Mouse (Mus musculus) kidney, adult 2 months (tissue): ENCODE measurements around the gene Oaz3. TPM values are rescaled to one million over a fixed set of nuclear protein-coding genes. Genes with fewer than 3 reads are reported as not detected.

ENCODE experiments used
- DNase-seq: peaks from one replicate; pipeline ENCODE4 v3.0.0; 2021
- H3K27ac ChIP-seq: fragments of 200-500 bp; 2 replicates; pipeline ENCODE4 v1.5.1; 2012; ENCODE audit warnings: low read depth, low read length, control low read depth, inconsistent platforms; ENCODE audit not compliant: insufficient read depth
- H3K27me3 ChIP-seq: fragments of 200-500 bp; replicated peaks from 2 replicates; pipeline ENCODE4 v1.6.1; 2012; ENCODE audit warnings: mild to moderate bottlenecking, moderate library complexity, low read length, inconsistent platforms; ENCODE audit not compliant: control insufficient read depth, insufficient read depth
- H3K36me3 ChIP-seq: fragments of 200-500 bp; 2 replicates; pipeline ENCODE4 v1.6.1; 2012; ENCODE audit warnings: mild to moderate bottlenecking, moderate library complexity, low read length, inconsistent platforms; ENCODE audit not compliant: control insufficient read depth, insufficient read depth
- H3K4me1 ChIP-seq: fragments of 200-500 bp; 2 replicates; pipeline ENCODE4 v1.6.1; 2011; ENCODE audit warnings: low read length; ENCODE audit not compliant: control insufficient read depth, insufficient read depth
- H3K4me3 ChIP-seq: fragments of 200-500 bp; 2 replicates; pipeline ENCODE4 v1.5.1; 2011; ENCODE audit warnings: mild to moderate bottlenecking, low read depth, low read length, control low read depth; ENCODE audit not compliant: insufficient read depth
- CTCF ChIP-seq: fragments of 200-500 bp; conservative IDR thresholded peaks from 2 replicates; pipeline ENCODE4 v1.5.1; 2011; ENCODE audit warnings: low read depth, mild to moderate bottlenecking, control low read depth, low read length, moderate library complexity, mixed read lengths; ENCODE audit not compliant: insufficient read depth, insufficient read length
- POLR2A ChIP-seq: fragments of 200-500 bp; IDR thresholded peaks from one replicate; pipeline ENCODE4 v1.6.1; 2011; ENCODE audit warnings: low read depth, low read length, control low read depth
- WGBS: fragments of 180-500 bp; shearing (Covaris S2); methylation state at CpG from one replicate; pipeline ENCODE4 v1.1.7; 2018; 5-methylcytosine and 5-hydroxymethylcytosine counted together
- polyA plus RNA-seq: library from polyadenylated mRNA; depleted of rRNA; stranded (reverse); fragments of >200 nt; gene quantifications from 2 replicates; pipeline ENCODE4 v1.2.3, GENCODE M21; 2012

Oaz3 gene
- polyA plus RNA-seq, 1 experiment: 0.25 TPM

GRCm38 (mm10) chr3:94396851-94397250 is 46.9 kb downstream of the Oaz3 start:
- TF ChIP-seq POLR2A: no peak
- TF ChIP-seq CTCF: no peak

DNA sequence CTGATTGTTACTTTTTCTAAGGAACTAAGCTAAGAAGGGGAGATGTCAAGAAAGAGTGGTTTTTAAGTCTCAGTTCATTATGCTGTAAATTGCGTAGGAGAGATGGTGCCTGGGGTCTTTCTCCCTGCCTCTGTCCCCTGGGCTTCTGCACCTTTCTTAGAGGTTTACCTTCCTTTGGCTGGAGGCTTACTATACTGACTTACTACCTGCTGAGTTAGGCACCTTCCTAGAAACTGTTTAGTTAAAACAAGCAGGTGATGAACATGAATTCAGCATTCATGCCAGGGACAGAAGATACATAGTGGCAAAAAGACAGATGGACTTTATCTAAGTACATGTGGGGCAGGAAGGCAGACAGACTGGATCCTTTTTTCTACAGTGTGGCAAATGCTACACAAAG is 47.4 kb downstream of the Oaz3 start:
- Histone ChIP-seq H3K4me1 (no peaks in the 10 kb centered on the region; the same call in 1 of the 2 replicates), H3K4me3 (no peak overlapping the region), H3K27ac (no peak overlapping the region), H3K27me3 (no peaks in the 10 kb centered on the region), H3K36me3 (no peaks in the 10 kb centered on the region; the same call in 1 of the 2 replicates)
- no peak for TF ChIP-seq POLR2A
- TF ChIP-seq CTCF: no peak
- WGBS: 80% methylated on average over 1 of the region's 1 CpGs
- DNase-seq: no peak

More at GRCm38 (mm10) chr3:94396851-94397250, 46.9 kb downstream of the Oaz3 start:
- Histone ChIP-seq H3K36me3 (no peaks in the 10 kb centered on the region; the same call in 1 of the 2 replicates), H3K4me1 (no peaks in the 10 kb centered on the region; the same call in 1 of the 2 replicates), H3K27me3 (no peaks in the 10 kb centered on the region), H3K4me3 (no peak overlapping the region), H3K27ac (no peak overlapping the region)
- no peak for DNase-seq
- 85% methylated on average over 4 of the region's 4 CpGs for WGBS

- DNase-seq: no peak
- WGBS: 76% methylated on average over 4 of the region's 4 CpGs
- Histone ChIP-seq H3K27me3 (no peaks in the 10 kb centered on the region), H3K4me1 (no peaks in the 10 kb centered on the region), H3K27ac (no peak overlapping the region), H3K36me3 (no peaks in the 10 kb centered on the region; the same call in 1 of the 2 replicates), H3K4me3 (no peak overlapping the region)
- TF ChIP-seq CTCF (no peak), POLR2A (no peak)
Measured at GRCm38 (mm10) chr3:94393049-94393448, 50.7 kb downstream of the Oaz3 start.

DNA sequence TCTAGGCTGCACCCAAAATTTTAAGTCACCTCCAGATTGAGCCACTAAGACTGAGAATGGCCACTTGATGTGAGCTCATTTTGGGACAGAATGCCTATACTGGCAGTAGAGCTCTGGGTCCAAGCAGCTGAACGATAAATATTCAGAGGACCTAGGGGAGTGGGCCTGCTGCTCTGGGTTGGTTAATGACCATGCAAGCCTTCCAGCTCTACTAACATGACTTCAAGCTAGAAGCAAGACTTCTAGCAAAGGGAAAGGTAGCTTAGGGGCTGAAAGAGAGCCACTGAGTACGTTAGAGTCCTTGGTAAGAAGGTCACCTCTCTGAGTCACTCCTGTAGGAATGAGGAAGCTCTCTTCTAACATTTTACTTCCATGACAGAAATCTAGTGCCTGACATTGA is 51.6 kb downstream of the Oaz3 start:
- TF ChIP-seq POLR2A (no peak), CTCF (no peak)
- WGBS: 61% methylated on average over 2 of the region's 2 CpGs
- no peak for DNase-seq
- no peaks in the 10 kb centered on the region; the same call in 1 of the 2 replicates for H3K36me3 ChIP-seq
- H3K4me3 ChIP-seq: no peak overlapping the region
- H3K27me3 ChIP-seq: no peaks in the 10 kb centered on the region
- peak overlapping the region; percentile 44; the same call in 1 of the 2 replicates for H3K27ac ChIP-seq
- H3K4me1 ChIP-seq: no peaks in the 10 kb centered on the region

GRCm38 (mm10) chr3:94391001-94391400 is 52.7 kb downstream of the Oaz3 start:
- H3K27me3 ChIP-seq: no peaks in the 10 kb centered on the region
- 83% methylated on average over 5 of the region's 5 CpGs for WGBS
- no peak for DNase-seq
- no peak for TF ChIP-seq POLR2A
- no peak for TF ChIP-seq CTCF
- no peaks in the 10 kb centered on the region for H3K4me1 ChIP-seq
- H3K27ac ChIP-seq: no peak overlapping the region
- no peaks in the 10 kb centered on the region; the same call in 1 of the 2 replicates for H3K36me3 ChIP-seq
- H3K4me3 ChIP-seq: no peak overlapping the region

DNA sequence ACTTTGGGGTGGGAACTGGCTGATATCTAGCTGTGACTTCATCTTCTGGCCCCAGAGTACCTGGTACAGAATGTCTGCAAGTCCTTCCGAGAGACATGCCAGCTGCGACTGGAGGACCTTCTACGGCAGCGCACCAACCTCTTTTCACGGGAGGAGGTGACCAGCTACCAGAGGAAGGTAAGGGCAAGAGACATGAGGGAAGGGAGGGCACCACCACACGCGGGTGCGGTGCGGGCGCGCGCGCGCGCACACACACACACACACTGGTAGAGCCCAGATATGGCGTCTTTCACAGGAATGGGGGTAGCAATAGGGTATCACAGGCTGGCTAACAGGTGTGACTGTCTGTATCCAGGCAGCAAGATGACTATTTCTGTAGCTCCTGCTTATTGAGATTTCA is 54.3 kb downstream of the Oaz3 start:
- Histone ChIP-seq H3K4me1 (no peaks in the 10 kb centered on the region), H3K27me3 (no peaks in the 10 kb centered on the region), H3K4me3 (no peak overlapping the region), H3K27ac (no peak overlapping the region), H3K36me3 (no peaks in the 10 kb centered on the region; the same call in 1 of the 2 replicates)
- WGBS: 97% methylated on average over 16 of the region's 16 CpGs
- DNase-seq: no peak
- no peak for TF ChIP-seq CTCF
- no peak for TF ChIP-seq POLR2A

DNA sequence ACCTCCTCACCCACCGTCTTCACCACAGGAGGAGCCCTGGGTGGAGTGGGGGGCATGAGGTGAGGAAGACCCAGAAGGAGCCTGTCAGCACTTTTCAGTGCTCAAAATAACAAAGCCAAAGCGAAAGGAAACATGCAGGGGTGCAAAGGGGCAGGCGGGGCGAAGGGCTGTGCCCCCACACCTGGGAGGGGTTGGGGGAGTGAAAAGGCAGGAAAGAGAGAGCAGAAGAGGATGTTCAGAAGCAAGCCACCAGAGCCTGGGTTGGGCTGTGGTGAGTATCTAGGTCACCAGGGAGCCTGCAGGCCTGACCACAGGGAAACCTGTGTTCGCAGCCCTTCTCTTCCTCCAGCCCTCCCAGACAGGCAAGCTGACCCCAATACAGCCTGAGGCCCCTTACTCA is 55.7 kb downstream of the Oaz3 start:
- no peak for DNase-seq
- Histone ChIP-seq H3K4me1 (no peaks in the 10 kb centered on the region), H3K36me3 (no peaks in the 10 kb centered on the region; the same call in 1 of the 2 replicates), H3K4me3 (no peak overlapping the region), H3K27ac (no peak overlapping the region), H3K27me3 (no peaks in the 10 kb centered on the region)
- TF ChIP-seq POLR2A: no peak
- no peak for TF ChIP-seq CTCF
- WGBS: 69% methylated on average over 5 of the region's 5 CpGs
